Mouse (Mus musculus) embryonic facial prominence, embryonic 10.5 days (tissue): ENCODE results near the gene Agpat1. TPM values are rescaled to one million over a fixed set of nuclear protein-coding genes. Genes with fewer than 3 reads are reported as not detected.

Experiments
- DNase-seq: peaks from one replicate; pipeline ENCODE4 v3.0.0-alpha.2; 2017; ENCODE audit warnings: low spot score
- H3K27ac ChIP-seq: fragments of 300-500 bp; sonication (generic); replicated peaks from 2 replicates; pipeline ENCODE4 v1.5.1; 2016; ENCODE audit warnings: mild to moderate bottlenecking
- H3K27me3 ChIP-seq: fragments of 300-500 bp; sonication (generic); replicated peaks from 2 replicates; pipeline ENCODE4 v1.6.1; 2016; ENCODE audit warnings: low read depth, mild to moderate bottlenecking; ENCODE audit not compliant: poor library complexity, severe bottlenecking
- H3K36me3 ChIP-seq: fragments of 300-500 bp; sonication (generic); replicated peaks from 2 replicates; pipeline ENCODE4 v1.6.1; 2016; ENCODE audit warnings: mild to moderate bottlenecking, moderate library complexity
- H3K4me1 ChIP-seq: fragments of 300-500 bp; sonication (generic); 2 replicates; pipeline ENCODE4 v1.6.1; 2016
- H3K4me3 ChIP-seq: fragments of 300-500 bp; sonication (generic); 2 replicates; pipeline ENCODE4 v1.5.1; 2016; ENCODE audit warnings: mild to moderate bottlenecking, moderate library complexity
- H3K9me3 ChIP-seq: fragments of 300-500 bp; sonication (generic); 2 replicates; pipeline ENCODE4 v1.6.1; 2016; ENCODE audit warnings: mild to moderate bottlenecking
- WGBS: fragments of 180-500 bp; shearing (Covaris S2); methylation state at CpG from one replicate; pipeline ENCODE4 v1.1.7; 2016; 5-methylcytosine and 5-hydroxymethylcytosine counted together
- polyA plus RNA-seq: library from polyadenylated mRNA; unstranded; fragments of >200 nt; fragmentation: Nextera tagmentation; extraction: Ambion mirVana; gene quantifications from 2 replicates; pipeline ENCODE4 v1.2.1, GENCODE M21; 2016

The Agpat1 gene
- 51.3 and 56.1 TPM in 2 replicates for polyA plus RNA-seq

DNA sequence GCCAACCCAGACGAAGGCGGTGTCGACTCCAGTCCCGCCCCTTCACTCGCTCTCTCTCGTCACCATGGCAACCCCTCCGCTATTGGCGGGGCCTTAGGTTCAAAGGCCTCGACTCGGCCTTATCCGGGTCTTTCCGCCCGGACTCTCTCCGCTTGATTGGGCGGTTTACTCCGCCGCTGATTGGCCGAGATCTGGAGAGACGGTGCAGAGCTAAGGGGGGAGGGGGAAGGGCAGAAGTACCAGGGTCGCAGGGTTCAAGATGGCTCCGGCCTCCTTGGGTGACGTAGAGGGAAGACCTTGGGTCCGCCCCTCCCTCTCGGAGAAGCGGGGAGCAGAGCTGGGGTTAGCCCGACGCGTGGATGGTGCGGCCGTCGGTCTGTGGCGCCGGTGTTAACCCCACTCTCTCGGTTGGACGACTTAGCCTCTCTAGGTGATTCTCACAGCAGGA lies at the start of gene Agpat1:
Gene Agpat1 (plus strand): TSS at position 202 of the 448 bp plus-strand sequence.
- under 1% methylated on average over 35 of the region's 35 CpGs for WGBS
- DNase-seq = peak; percentile 100
- Histone ChIP-seq H3K9me3 (no peaks in the 10 kb centered on the region), H3K27ac (peak within 1 kb of the TSS; percentile 95), H3K27me3 (no peaks in the 10 kb centered on the region), H3K4me1 (peaks cover 56% of the 10 kb centered on the region), H3K4me3 (peak within 1 kb of the TSS; percentile 96), H3K36me3 (peaks cover 41% of the 10 kb centered on the region)

DNA sequence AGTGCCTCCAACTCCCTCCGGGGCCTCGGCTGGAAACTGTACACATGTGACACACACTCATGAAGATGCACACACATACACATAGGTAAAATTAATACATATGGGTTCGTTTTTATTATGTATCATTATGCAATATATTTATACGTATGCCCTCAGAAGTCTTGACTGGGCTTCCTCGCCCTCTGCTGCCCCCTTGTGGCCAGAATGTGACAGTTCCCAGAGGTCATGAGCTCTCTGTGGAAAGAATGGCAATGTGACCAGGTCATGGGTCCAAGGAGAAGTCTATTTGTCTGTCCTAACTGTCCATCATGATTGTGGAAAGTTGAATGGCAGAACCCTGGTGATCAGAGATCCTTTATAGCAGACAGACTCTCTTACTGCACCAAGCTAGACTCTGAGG lies 48.6 kb upstream of the Agpat1 start:
- peak; percentile 80 for DNase-seq
- Histone ChIP-seq H3K36me3 (no peaks in the 10 kb centered on the region), H3K27ac (no peak overlapping the region), H3K9me3 (no peaks in the 10 kb centered on the region), H3K27me3 (0 out of 2 replicates have a peak, but pooled peaks cover 3% of the 10 kb centered on the region), H3K4me3 (no peak overlapping the region), H3K4me1 (no peaks in the 10 kb centered on the region)
- 32% methylated on average over 5 of the region's 5 CpGs for WGBS

DNA sequence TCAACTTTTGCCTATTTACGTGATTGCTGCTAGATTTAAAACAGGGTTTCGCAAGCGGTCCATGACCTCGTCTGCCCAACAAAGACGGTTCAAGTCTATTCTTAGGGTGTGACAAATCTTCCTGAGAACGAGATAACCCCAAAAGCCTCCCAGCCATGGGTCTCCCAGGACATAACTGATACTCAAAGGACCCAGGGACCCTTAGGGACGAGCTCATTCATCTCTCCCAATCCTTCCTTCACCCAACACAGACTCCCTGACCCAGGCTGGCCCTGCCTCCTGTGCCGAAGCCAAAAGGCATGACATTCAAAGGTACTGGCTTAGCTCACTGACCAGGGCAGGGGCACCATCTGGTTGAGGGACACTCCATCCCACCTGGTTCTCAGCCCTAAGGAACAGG lies 47.7 kb upstream of the Agpat1 start:
- H3K4me3 ChIP-seq = no peak overlapping the region
- 89% methylated on average over 8 of the region's 8 CpGs for WGBS
- H3K27ac ChIP-seq = no peak overlapping the region
- H3K4me1 ChIP-seq = peaks cover 6% of the 10 kb centered on the region
- DNase-seq = no peak
- H3K36me3 ChIP-seq = no peaks in the 10 kb centered on the region
- no peaks in the 10 kb centered on the region for H3K9me3 ChIP-seq
- 0 out of 2 replicates have a peak, but pooled peaks cover 3% of the 10 kb centered on the region for H3K27me3 ChIP-seq

DNA sequence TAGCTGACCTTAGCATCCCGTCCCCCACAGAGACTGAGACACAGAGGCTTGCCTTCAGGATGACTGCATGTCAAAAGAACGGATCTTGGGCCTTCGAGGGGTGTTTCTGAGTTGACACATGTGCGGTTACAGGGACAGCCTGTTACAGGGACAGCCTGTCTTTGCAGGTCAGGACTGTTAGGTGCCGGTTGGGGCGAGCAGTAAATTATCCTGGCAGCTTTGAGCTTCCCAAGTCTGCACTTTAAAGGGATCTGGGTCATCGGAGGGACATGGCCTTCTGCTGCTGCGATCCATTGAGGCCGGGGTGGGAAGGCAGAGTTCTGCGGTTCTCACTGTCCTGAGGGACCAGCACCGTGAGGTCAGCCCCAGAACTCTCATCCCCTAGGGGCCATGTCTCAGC lies 46.7 kb upstream of the Agpat1 start:
- DNase-seq = no peak
- H3K27ac ChIP-seq = no peak overlapping the region
- H3K36me3 ChIP-seq = no peaks in the 10 kb centered on the region
- H3K4me1 ChIP-seq = peaks cover 7% of the 10 kb centered on the region
- H3K27me3 ChIP-seq = 0 out of 2 replicates have a peak, but pooled peaks cover 3% of the 10 kb centered on the region
- H3K4me3 ChIP-seq = no peak overlapping the region
- WGBS = 80% methylated on average over 11 of the region's 11 CpGs
- no peaks in the 10 kb centered on the region for H3K9me3 ChIP-seq

DNA sequence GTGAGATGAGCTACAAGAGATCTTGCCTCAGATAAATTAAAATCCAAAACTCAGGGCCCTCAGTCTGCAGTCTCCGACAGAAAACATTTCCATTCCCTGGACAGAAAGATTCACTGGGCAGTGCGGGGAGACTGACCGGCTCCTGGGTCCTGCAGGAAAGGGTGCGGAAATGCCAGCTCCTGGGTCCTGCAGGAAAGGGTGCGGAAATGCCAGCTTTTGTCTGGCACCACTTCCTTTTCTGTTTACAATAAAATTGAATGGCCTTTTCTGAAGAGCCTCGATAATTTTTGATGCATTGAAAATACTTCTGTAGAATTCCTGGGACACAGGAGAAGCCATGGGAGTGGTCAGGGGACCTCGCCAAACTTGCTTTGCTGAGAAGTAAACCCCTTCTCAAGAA lies 44.9 kb upstream of the Agpat1 start:
- peaks cover 10% of the 10 kb centered on the region for H3K4me1 ChIP-seq
- 86% methylated on average over 7 of the region's 7 CpGs for WGBS
- no peak overlapping the region for H3K4me3 ChIP-seq
- H3K36me3 ChIP-seq = no peaks in the 10 kb centered on the region
- no peak overlapping the region for H3K27ac ChIP-seq
- DNase-seq = no peak
- no peaks in the 10 kb centered on the region for H3K9me3 ChIP-seq
- H3K27me3 ChIP-seq = 0 out of 2 replicates have a peak, but pooled peaks cover 3% of the 10 kb centered on the region

DNA sequence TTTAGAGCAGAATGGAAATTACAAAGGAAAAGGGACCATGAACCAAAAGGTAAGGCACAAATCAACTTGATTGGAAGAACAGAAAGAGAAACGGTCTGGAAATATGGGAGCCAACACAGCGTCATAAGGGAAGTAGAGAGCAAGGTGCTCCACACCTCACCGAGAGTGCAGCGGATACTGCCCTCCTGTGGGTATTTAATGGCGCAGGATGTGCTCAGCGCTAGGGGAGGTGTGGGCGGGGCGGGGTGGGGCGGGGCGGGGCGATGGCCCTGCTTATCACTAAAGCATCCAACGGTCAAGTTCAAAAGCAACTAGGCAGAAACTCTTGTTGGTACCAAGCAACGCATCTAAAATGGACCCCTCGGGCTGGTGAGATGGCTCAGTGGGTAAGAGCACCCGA lies 44.2 kb upstream of the Agpat1 start:
- 25% methylated on average over 15 of the region's 15 CpGs for WGBS

DNA sequence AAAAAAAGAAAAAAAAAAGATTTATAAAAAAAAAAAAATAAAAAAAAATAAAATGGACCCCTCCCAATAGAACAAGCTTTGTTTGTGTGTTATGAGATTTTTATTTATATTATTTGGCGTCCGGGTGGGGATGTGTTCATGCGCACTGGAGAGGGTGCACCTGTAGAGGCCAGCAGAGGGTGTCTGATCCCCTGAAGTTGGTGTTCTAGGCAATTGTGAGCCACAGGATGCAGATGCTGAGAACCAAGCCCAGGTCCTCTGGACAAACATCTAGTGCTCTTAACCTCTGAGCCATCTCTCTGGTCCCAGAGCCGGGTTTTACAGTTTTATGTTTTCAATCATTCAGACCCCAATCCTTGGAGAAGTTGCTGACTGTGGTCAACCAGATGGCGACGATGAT lies 43.6 kb upstream of the Agpat1 start:
- Histone ChIP-seq H3K36me3 (no peaks in the 10 kb centered on the region), H3K27me3 (peaks cover 10% of the 10 kb centered on the region; the same call in 1 of the 2 replicates), H3K4me1 (peaks cover 23% of the 10 kb centered on the region), H3K27ac (no peak overlapping the region), H3K4me3 (no peak overlapping the region), H3K9me3 (no peaks in the 10 kb centered on the region)
- 90% methylated on average over 6 of the region's 6 CpGs for WGBS
- DNase-seq = no peak

More for the DNA sequence above, 44.2 kb upstream of the Agpat1 start:
- Histone ChIP-seq H3K27me3 (0 out of 2 replicates have a peak, but pooled peaks cover 5% of the 10 kb centered on the region), H3K27ac (no peak overlapping the region), H3K4me3 (no peak overlapping the region), H3K9me3 (no peaks in the 10 kb centered on the region), H3K4me1 (peaks cover 18% of the 10 kb centered on the region), H3K36me3 (no peaks in the 10 kb centered on the region)
- DNase-seq = no peak

DNA sequence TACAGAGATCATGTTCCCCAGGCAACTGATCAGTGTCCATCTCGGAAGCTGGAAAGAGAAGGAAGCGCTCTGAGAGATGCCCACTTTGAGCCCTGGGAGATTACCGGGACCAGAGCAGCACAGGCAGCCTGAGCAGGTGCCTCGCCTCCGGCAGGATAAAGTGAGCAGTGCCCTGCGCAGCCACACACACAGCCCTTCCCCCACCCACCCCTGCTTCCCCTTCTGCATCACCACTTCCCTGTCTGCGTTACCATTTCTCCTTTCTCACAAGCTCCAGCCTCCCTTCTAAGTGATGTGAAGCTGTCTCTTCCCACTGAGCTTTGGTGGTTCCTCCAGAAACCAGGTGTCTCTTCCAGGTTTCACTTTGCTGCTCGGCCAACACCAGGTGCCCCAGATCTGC lies 42.9 kb upstream of the Agpat1 start:
- 39% methylated on average over 8 of the region's 8 CpGs for WGBS
- Histone ChIP-seq H3K36me3 (no peaks in the 10 kb centered on the region), H3K27ac (no peak overlapping the region; the same call in 1 of the 2 replicates), H3K4me1 (peaks cover 25% of the 10 kb centered on the region), H3K27me3 (peaks cover 15% of the 10 kb centered on the region; the same call in 1 of the 2 replicates), H3K9me3 (no peaks in the 10 kb centered on the region), H3K4me3 (0 out of 2 replicates have a peak overlapping the region, but pooled peaks have one; percentile 13)
- no peak for DNase-seq

DNA sequence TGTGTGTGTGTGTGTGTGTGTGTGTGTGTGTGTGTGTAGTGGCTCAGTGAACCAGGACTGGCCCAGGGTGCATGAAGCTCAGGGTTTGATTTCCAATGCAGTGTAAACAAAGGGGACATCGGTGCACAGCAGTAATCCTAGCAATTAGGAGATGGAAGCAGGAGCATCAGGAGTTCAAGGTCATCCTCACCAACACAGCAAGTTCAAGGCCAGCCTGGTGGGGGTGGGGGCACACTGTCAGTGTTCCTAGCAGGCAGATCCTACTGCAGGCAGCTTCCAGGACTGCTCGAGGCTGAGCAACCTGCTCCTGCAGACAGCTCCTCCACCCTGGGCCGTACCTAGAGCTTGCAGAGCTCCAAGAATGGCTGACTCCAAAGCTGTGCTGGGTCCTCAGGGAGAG lies 41.5 kb upstream of the Agpat1 start:
- DNase-seq = no peak
- no peak overlapping the region for H3K4me3 ChIP-seq
- no peak overlapping the region for H3K27ac ChIP-seq
- no peaks in the 10 kb centered on the region for H3K9me3 ChIP-seq
- WGBS = 55% methylated on average over 3 of the region's 3 CpGs
- peaks cover 29% of the 10 kb centered on the region for H3K4me1 ChIP-seq
- H3K36me3 ChIP-seq = no peaks in the 10 kb centered on the region
- peaks cover 20% of the 10 kb centered on the region; the same call in 1 of the 2 replicates for H3K27me3 ChIP-seq

DNA sequence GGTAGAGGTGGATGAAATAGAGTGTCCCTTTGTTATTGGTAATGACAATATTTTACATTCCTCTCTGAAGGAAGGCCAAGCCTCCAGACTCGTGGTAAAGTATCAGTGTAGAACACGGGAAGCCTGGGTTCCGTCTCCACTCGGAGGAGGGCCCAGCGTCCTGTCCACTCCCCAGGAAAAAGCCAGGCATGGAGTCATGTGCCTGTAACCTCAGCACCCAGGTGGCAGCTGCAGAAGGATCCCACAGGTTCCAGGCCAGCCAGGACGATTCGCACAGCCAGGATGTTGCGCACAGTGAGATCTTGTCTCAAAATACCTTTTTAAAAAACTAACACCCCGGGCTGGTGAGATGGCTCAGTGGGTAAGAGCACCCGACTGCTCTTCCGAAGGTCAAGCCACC lies 40.7 kb upstream of the Agpat1 start:
- Histone ChIP-seq H3K36me3 (no peaks in the 10 kb centered on the region), H3K4me1 (peaks cover 29% of the 10 kb centered on the region), H3K4me3 (no peak overlapping the region), H3K9me3 (no peaks in the 10 kb centered on the region), H3K27me3 (peaks cover 23% of the 10 kb centered on the region), H3K27ac (no peak overlapping the region)
- 76% methylated on average over 11 of the region's 11 CpGs for whole genome bisulfite sequencing
- DNase-seq = no peak

DNA sequence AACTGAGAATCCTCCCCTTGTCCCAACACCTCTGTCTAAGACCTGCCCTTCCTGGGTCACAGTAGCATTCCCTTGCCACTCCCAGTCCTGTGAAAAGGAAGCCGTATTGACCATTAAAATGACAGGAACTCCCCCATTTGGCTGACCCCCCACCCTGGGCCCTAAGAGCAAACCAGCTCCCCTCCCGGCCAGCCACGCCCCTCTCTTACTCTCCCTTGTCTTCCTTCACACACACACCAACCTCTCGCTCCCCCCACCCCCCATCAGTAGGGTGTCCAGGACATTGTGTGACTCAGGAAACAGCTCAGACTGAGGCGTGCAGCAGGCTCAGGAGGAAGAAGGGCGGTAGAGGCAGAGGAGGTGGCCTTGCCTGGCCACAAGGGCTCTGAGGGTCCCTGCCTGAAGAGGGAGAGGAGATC lies 40.0 kb upstream of the Agpat1 start, which contains the start of gene Notch4:
Gene Notch4 (plus strand): TSS at position 266 of the 419 bp plus-strand sequence.
- no peaks in the 10 kb centered on the region for H3K36me3 ChIP-seq
- peaks cover 27% of the 10 kb centered on the region for H3K27me3 ChIP-seq
- peak within 1 kb of the TSS; percentile 66 for H3K27ac ChIP-seq
- DNase-seq = peak; percentile 36
- 16% methylated on average over 6 of the region's 6 CpGs for WGBS
- H3K4me1 ChIP-seq = peaks cover 29% of the 10 kb centered on the region
- peak within 1 kb of the TSS; percentile 25 for H3K4me3 ChIP-seq
- no peaks in the 10 kb centered on the region for H3K9me3 ChIP-seq

DNA sequence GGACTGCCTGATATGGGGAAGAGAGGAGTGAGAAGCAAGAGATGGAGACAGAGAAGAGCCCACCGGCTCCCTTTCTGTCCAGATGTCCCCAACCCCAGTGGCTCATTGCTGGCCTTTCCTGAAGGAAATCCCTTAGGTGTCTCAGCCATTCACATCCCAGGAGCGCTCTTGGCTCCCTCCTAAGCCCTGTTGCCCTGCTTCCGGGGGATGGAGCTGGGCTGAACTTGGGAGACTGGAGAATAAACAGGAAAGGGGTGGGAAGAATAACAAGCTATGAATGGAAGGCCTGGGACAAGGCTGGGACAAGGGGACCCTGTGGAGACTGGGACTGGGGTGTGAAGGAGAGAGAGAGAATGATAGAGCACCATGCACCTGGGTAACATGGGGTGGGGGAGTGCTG lies 39.3 kb upstream of the Agpat1 start:
- H3K27me3 ChIP-seq = peaks cover 27% of the 10 kb centered on the region
- peaks cover 29% of the 10 kb centered on the region for H3K4me1 ChIP-seq
- peak overlapping the region; percentile 25 for H3K4me3 ChIP-seq
- no peaks in the 10 kb centered on the region for H3K36me3 ChIP-seq
- no peaks in the 10 kb centered on the region for H3K9me3 ChIP-seq
- no peak for DNase-seq
- WGBS = 38% methylated on average over 3 of the region's 3 CpGs
- H3K27ac ChIP-seq = peak overlapping the region; percentile 66; the same call in 1 of the 2 replicates

DNA sequence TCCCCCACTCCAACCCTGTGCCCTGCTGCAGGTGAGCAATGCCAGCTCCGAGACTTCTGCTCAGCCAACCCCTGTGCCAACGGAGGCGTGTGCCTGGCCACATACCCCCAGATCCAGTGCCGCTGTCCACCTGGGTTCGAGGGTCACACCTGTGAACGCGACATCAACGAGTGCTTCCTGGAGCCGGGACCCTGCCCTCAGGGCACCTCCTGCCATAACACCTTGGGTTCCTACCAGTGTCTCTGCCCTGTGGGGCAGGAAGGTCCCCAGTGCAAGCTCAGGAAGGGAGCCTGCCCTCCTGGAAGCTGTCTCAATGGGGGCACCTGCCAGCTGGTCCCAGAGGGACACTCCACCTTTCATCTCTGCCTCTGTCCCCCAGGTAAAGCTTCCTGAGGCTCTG lies 36.8 kb upstream of the Agpat1 start:
- Histone ChIP-seq H3K4me3 (no peak overlapping the region), H3K9me3 (0 out of 2 replicates have a peak, but pooled peaks cover 4% of the 10 kb centered on the region), H3K4me1 (peaks cover 29% of the 10 kb centered on the region), H3K27ac (no peak overlapping the region), H3K36me3 (no peaks in the 10 kb centered on the region), H3K27me3 (peaks cover 32% of the 10 kb centered on the region)
- DNase-seq = no peak
- WGBS = 66% methylated on average over 9 of the region's 9 CpGs
